Mouse (Mus musculus) ES-E14 (cell line): Measurements from ENCODE around the gene Kctd18. TPM values are rescaled to one million over a fixed set of nuclear protein-coding genes. Genes with fewer than 3 reads are reported as not detected.

ENCODE experiments used
- DNase-seq: peaks from one replicate; pipeline ENCODE4 v3.0.0-alpha.2; 2013; ENCODE audit warnings: low read depth, low spot score
- H3K27ac ChIP-seq: 2 replicates; pipeline ENCODE4 v1.5.1; 2012; ENCODE audit warnings: low read depth, mild to moderate bottlenecking, low read length, moderate library complexity, mixed read lengths; ENCODE audit not compliant: poor library complexity, insufficient read depth, severe bottlenecking
- H3K36me3 ChIP-seq: 2 replicates; pipeline ENCODE4 v1.6.1; 2012; ENCODE audit warnings: mild to moderate bottlenecking, low read length, moderate library complexity, mixed read lengths; ENCODE audit not compliant: control insufficient read depth, poor library complexity, insufficient read depth, severe bottlenecking
- H3K4me1 ChIP-seq, 2 experiments: fragments of 150-350 bp in 1 of 2; sonication (generic) in 1 of 2; 2 replicates each; pipeline ENCODE4 v1.6.1; 2012; ENCODE audit warnings: low read length in 2 of 2, mild to moderate bottlenecking in 1 of 2, mixed read lengths in 1 of 2; ENCODE audit not compliant: control insufficient read depth in 2 of 2, insufficient read depth in 2 of 2, poor library complexity in 1 of 2
- H3K4me3 ChIP-seq, 2 experiments: fragments of 150-350 bp in 1 of 2; sonication (generic) in 1 of 2; 2 replicates each; pipeline ENCODE4 v1.5.1; 2012; ENCODE audit warnings: low read length in 2 of 2, low read depth in 1 of 2, mild to moderate bottlenecking in 1 of 2, mixed read lengths in 1 of 2; ENCODE audit not compliant: insufficient read depth in 1 of 2, poor library complexity in 1 of 2, severe bottlenecking in 1 of 2
- H3K9ac ChIP-seq: 2 replicates; pipeline ENCODE4 v1.6.1; 2012; ENCODE audit warnings: low read depth, mild to moderate bottlenecking, low read length, mixed read lengths; ENCODE audit not compliant: poor library complexity, insufficient read depth, severe bottlenecking
- H3K9me3 ChIP-seq: fragments of 150-350 bp; sonication (generic); 2 replicates; pipeline ENCODE4 v1.6.1; 2012; ENCODE audit warnings: low read depth, mild to moderate bottlenecking, low read length; ENCODE audit not compliant: control insufficient read depth, insufficient read depth
- CHD2 ChIP-seq: IDR thresholded peaks from 2 replicates; pipeline ENCODE4 v1.6.1; 2014; ENCODE audit warnings: mild to moderate bottlenecking, low read depth, low read length, inconsistent platforms
- HCFC1 ChIP-seq: IDR thresholded peaks from 2 replicates; pipeline ENCODE4 v1.6.1; 2012; ENCODE audit warnings: low read length, inconsistent platforms, borderline replicate concordance; ENCODE audit not compliant: insufficient read depth
- MAFK ChIP-seq: IDR thresholded peaks from 2 replicates; pipeline ENCODE4 v1.6.1; 2014; ENCODE audit warnings: mild to moderate bottlenecking, low read depth, low read length, inconsistent platforms; ENCODE audit not compliant: insufficient read depth
- ZC3H11A ChIP-seq: IDR thresholded peaks from 2 replicates; pipeline ENCODE4 v1.6.1; 2012; ENCODE audit warnings: low read depth, mild to moderate bottlenecking, inconsistent platforms, low read length, borderline replicate concordance
- ZNF384 ChIP-seq: IDR thresholded peaks from 2 replicates; pipeline ENCODE4 v1.6.1; 2012; ENCODE audit warnings: low read depth, low read length, inconsistent platforms
- in situ Hi-C, 2 experiments: fragments of 600-800 bp; cut with MboI; formaldehyde crosslinking; loops; one replicate each; pipeline ENCODE4 v1.15.1; 2025; ENCODE audit warnings: low sequenced_read_pairs in 2 of 2, inconsistent platforms in 1 of 2; ENCODE audit not compliant: unreplicated experiment in 2 of 2
- total RNA-seq: library from RNA; depleted of rRNA; stranded (reverse); fragments of 300-350 nt; gene quantifications from 2 replicates; pipeline ENCODE4 v1.2.3, GENCODE M21; 2012; rRNA removed

Gene Kctd18
- total RNA-seq, result 12.4 and 13.5 TPM in 2 replicates

GRCm38 (mm10) chr1:58018856-58019255, at the start of gene Kctd18:
Kctd18 (minus strand) TSS chr1:58018956.
- in situ Hi-C loops, result no loop called here
- peaks cover 27% of the 10 kb centered on the region for H3K36me3 ChIP-seq
- H3K9ac ChIP-seq, result no peak within 1 kb of the TSS
- no peak for DNase-seq
- H3K9me3 ChIP-seq, result no peaks in the 10 kb centered on the region
- TF ChIP-seq ZNF384, result no peak
- TF ChIP-seq ZC3H11A, result no peak
- TF ChIP-seq CHD2, result no peak
- no peak for TF ChIP-seq MAFK
- TF ChIP-seq HCFC1, result no peak
- H3K27ac ChIP-seq, result no peak within 1 kb of the TSS
- H3K4me1 ChIP-seq, result no peaks in the 10 kb centered on the region
- H3K4me3 ChIP-seq, result no peak within 1 kb of the TSS

DNA sequence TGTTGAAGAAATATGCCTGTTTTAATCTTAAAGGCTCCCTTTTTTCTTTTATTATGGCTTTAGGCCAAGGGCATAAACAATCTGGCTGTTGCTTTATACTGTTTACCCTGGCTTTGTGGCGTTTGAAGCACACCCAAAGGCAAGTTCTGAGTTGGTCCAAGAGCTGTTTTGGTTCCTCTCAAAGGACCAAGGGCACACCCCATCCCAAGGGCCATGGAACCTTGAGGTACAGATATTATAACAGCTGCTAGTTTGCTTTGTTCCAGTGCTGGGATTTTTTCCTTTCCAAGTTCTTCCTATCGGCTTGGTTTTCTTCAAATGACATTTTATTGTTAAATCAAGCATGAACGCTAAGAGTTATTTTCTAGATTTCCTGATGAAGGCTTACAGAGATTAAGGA, 46.9 kb upstream of the Kctd18 start:
- no peak for DNase-seq
- Histone ChIP-seq H3K9me3 (no peaks in the 10 kb centered on the region), H3K4me3 (no peak overlapping the region), H3K9ac (no peak overlapping the region), H3K4me1 (no peaks in the 10 kb centered on the region), H3K27ac (no peak overlapping the region), H3K36me3 (no peaks in the 10 kb centered on the region)
- TF ChIP-seq HCFC1 (no peak), ZNF384 (no peak), MAFK (no peak), CHD2 (no peak), ZC3H11A (no peak)
- in situ Hi-C loops, result no loop called here

- H3K4me3 ChIP-seq, result no peak overlapping the region
- H3K9ac ChIP-seq, result no peak overlapping the region
- H3K36me3 ChIP-seq, result no peaks in the 10 kb centered on the region
- in situ Hi-C loops, result no loop called here
- TF ChIP-seq ZNF384, result no peak
- TF ChIP-seq HCFC1, result no peak
- TF ChIP-seq ZC3H11A, result no peak
- no peak for TF ChIP-seq MAFK
- no peak for TF ChIP-seq CHD2
- no peaks in the 10 kb centered on the region for H3K9me3 ChIP-seq
- H3K4me1 ChIP-seq, result no peaks in the 10 kb centered on the region
- DNase-seq, result no peak
- no peak overlapping the region for H3K27ac ChIP-seq
These were observed 46.4 kb upstream of the Kctd18 start for GRCm38 (mm10) chr1:58065151-58065550.

GRCm38 (mm10) chr1:58062131-58062530, 43.4 kb upstream of the Kctd18 start:
- H3K9me3 ChIP-seq, result no peaks in the 10 kb centered on the region
- H3K4me1 ChIP-seq, result no peaks in the 10 kb centered on the region
- TF ChIP-seq MAFK, result no peak
- no peak for TF ChIP-seq CHD2
- TF ChIP-seq ZC3H11A, result no peak
- no peak for TF ChIP-seq ZNF384
- TF ChIP-seq HCFC1, result no peak
- in situ Hi-C loops, result no loop called here
- no peak overlapping the region for H3K9ac ChIP-seq
- H3K36me3 ChIP-seq, result no peaks in the 10 kb centered on the region
- no peak for DNase-seq
- H3K27ac ChIP-seq, result no peak overlapping the region
- no peak overlapping the region for H3K4me3 ChIP-seq

- no peak for DNase-seq
- H3K9me3 ChIP-seq, result no peaks in the 10 kb centered on the region
- no peaks in the 10 kb centered on the region for H3K4me1 ChIP-seq
- in situ Hi-C loops, result no loop called here
- no peak overlapping the region for H3K4me3 ChIP-seq
- TF ChIP-seq CHD2, result no peak
- TF ChIP-seq MAFK, result no peak
- TF ChIP-seq ZNF384, result no peak
- TF ChIP-seq ZC3H11A, result no peak
- no peak for TF ChIP-seq HCFC1
- H3K9ac ChIP-seq, result no peak overlapping the region
- no peaks in the 10 kb centered on the region for H3K36me3 ChIP-seq
- no peak overlapping the region for H3K27ac ChIP-seq
These were observed 40.1 kb upstream of the Kctd18 start for GRCm38 (mm10) chr1:58058846-58059245.
